Mouse (Mus musculus) cerebellum, postnatal 10 days (tissue): ENCODE measurements at regions not wholly inside any gene's neighbourhood (a gene's known extent, or its start where the extent isn't known, plus 50 kb on each side); places are given as distances from the start of the nearest gene placed in this dataset.
"Not testable (repeated sequence)": the region's sequence is repeated elsewhere in the genome, so short reads cannot be mapped to it uniquely, and the experiment has no call there.

Experiments
- DNase-seq, 2 experiments: peaks; one replicate each; pipeline ENCODE4 v3.0.0; 2021; ENCODE audit warnings: mixed read lengths in 2 of 2

GRCm38 (mm10) chr19:51355701-51356100 lies 677.3 kb upstream of the Sorcs1 start:
- DNase-seq, result no peak

- peak; percentile 64 to 71 for DNase-seq
Observed at GRCm38 (mm10) chr19:51340491-51340890, 662.0 kb upstream of the Sorcs1 start.

GRCm38 (mm10) chr19:51330010-51330409 lies 651.6 kb upstream of the Sorcs1 start:
- no peak for DNase-seq

- no peak for DNase-seq
Observed at GRCm38 (mm10) chr19:51303708-51304107, 625.3 kb upstream of the Sorcs1 start.

- not testable (repeated sequence) for DNase-seq
Observed at GRCm38 (mm10) chr19:51296631-51297030, 618.2 kb upstream of the Sorcs1 start.

GRCm38 (mm10) chr19:51268978-51269556 lies 590.6 kb upstream of the Sorcs1 start:
- DNase-seq, result no peak

- no peak for DNase-seq
Observed at GRCm38 (mm10) chr19:51240295-51240864, 561.9 kb upstream of the Sorcs1 start.

GRCm38 (mm10) chr19:51238181-51238523 lies 559.7 kb upstream of the Sorcs1 start:
- no peak for DNase-seq

GRCm38 (mm10) chr19:51237509-51238180 lies 559.2 kb upstream of the Sorcs1 start:
- no peak for DNase-seq

- DNase-seq, result no peak
Observed at GRCm38 (mm10) chr19:51232525-51232924, 554.1 kb upstream of the Sorcs1 start.

GRCm38 (mm10) chr19:51226932-51227331 lies 548.5 kb upstream of the Sorcs1 start:
- no peak for DNase-seq

GRCm38 (mm10) chr19:51201391-51201790 lies 522.9 kb upstream of the Sorcs1 start:
- DNase-seq, result peak; percentile 71 to 74
